Mouse (Mus musculus): ENCODE results near the gene Lig4. TPM values are rescaled to one million over a fixed set of nuclear protein-coding genes. Genes with fewer than 3 reads are reported as not detected.

The Lig4 gene
- polyA plus RNA-seq, 1 experiment, result 9.6 TPM

GRCm38 (mm10) chr8:9935574-9935973 lies 41.9 kb downstream of the Lig4 start:
- TF ChIP-seq EP300 (IDR thresholded peaks at IDR 0.05; ENCODE audit: insufficient read depth, low read depth, low read length), result no peak
- no peak for TF ChIP-seq CTCF (IDR thresholded peaks at IDR 0.05; ENCODE audit: low read depth, low read length)
- TF ChIP-seq POLR2A (IDR thresholded peaks at IDR 0.05; ENCODE audit: insufficient read depth, low read length), result no peak

GRCm38 (mm10) chr8:9934891-9935565 lies 42.5 kb downstream of the Lig4 start:
- Histone ChIP-seq H3K36me3 (ENCODE audit: control insufficient read depth, insufficient read depth, low read length, poor library complexity, severe bottlenecking) (no peaks in the 10 kb centered on the region), H3K9ac (ENCODE audit: low read depth, poor library complexity, severe bottlenecking) (no peak overlapping the region), H3K4me1 (ENCODE audit: control insufficient read depth, insufficient read depth, low read length) (no peaks in the 10 kb centered on the region), H3K9me3 (replicated peaks; ENCODE audit: control insufficient read depth, insufficient read depth, low read length, poor library complexity, severe bottlenecking) (no peaks in the 10 kb centered on the region), H3K4me3 (ENCODE audit: low read depth, low read length) (no peak overlapping the region), H3K27me3 (ENCODE audit: control insufficient read depth, insufficient read depth, low read length, poor library complexity, severe bottlenecking) (no peaks in the 10 kb centered on the region), H3K27ac (ENCODE audit: insufficient read depth, low read length) (no peak overlapping the region)
- TF ChIP-seq CTCF (IDR thresholded peaks at IDR 0.05; ENCODE audit: low read depth, low read length) (no peak), POLR2A (IDR thresholded peaks at IDR 0.05; ENCODE audit: insufficient read depth, low read length) (no peak), EP300 (IDR thresholded peaks at IDR 0.05; ENCODE audit: insufficient read depth, low read depth, low read length) (no peak)

More at GRCm38 (mm10) chr8:9935574-9935973, 41.9 kb downstream of the Lig4 start:
- no peaks in the 10 kb centered on the region for H3K9me3 ChIP-seq (replicated peaks; ENCODE audit: control insufficient read depth, insufficient read depth, low read length, poor library complexity, severe bottlenecking)
- H3K27ac ChIP-seq (ENCODE audit: insufficient read depth, low read length), result no peak overlapping the region
- H3K4me3 ChIP-seq (ENCODE audit: low read depth, low read length), result no peak overlapping the region
- no peaks in the 10 kb centered on the region for H3K4me1 ChIP-seq (ENCODE audit: control insufficient read depth, insufficient read depth, low read length)
- H3K36me3 ChIP-seq (ENCODE audit: control insufficient read depth, insufficient read depth, low read length, poor library complexity, severe bottlenecking), result no peaks in the 10 kb centered on the region
- no peak overlapping the region for H3K9ac ChIP-seq (ENCODE audit: low read depth, poor library complexity, severe bottlenecking)
- no peaks in the 10 kb centered on the region for H3K27me3 ChIP-seq (ENCODE audit: control insufficient read depth, insufficient read depth, low read length, poor library complexity, severe bottlenecking)

- no peaks in the 10 kb centered on the region for H3K4me1 ChIP-seq (ENCODE audit: control insufficient read depth, insufficient read depth, low read length)
- no peaks in the 10 kb centered on the region for H3K9me3 ChIP-seq (replicated peaks; ENCODE audit: control insufficient read depth, insufficient read depth, low read length, poor library complexity, severe bottlenecking)
- no peak overlapping the region for H3K27ac ChIP-seq (ENCODE audit: insufficient read depth, low read length)
- no peak for TF ChIP-seq CTCF (IDR thresholded peaks at IDR 0.05; ENCODE audit: low read depth, low read length)
- no peak for TF ChIP-seq POLR2A (IDR thresholded peaks at IDR 0.05; ENCODE audit: insufficient read depth, low read length)
- TF ChIP-seq EP300 (IDR thresholded peaks at IDR 0.05; ENCODE audit: insufficient read depth, low read depth, low read length), result no peak
- no peak overlapping the region for H3K4me3 ChIP-seq (ENCODE audit: low read depth, low read length)
- no peaks in the 10 kb centered on the region for H3K36me3 ChIP-seq (ENCODE audit: control insufficient read depth, insufficient read depth, low read length, poor library complexity, severe bottlenecking)
- no peaks in the 10 kb centered on the region for H3K27me3 ChIP-seq (ENCODE audit: control insufficient read depth, insufficient read depth, low read length, poor library complexity, severe bottlenecking)
- H3K9ac ChIP-seq (ENCODE audit: low read depth, poor library complexity, severe bottlenecking), result no peak overlapping the region
Observed at GRCm38 (mm10) chr8:9932711-9933110, 44.8 kb downstream of the Lig4 start.

- TF ChIP-seq CTCF (IDR thresholded peaks at IDR 0.05; ENCODE audit: low read depth, low read length) (no peak), POLR2A (IDR thresholded peaks at IDR 0.05; ENCODE audit: insufficient read depth, low read length) (no peak), EP300 (IDR thresholded peaks at IDR 0.05; ENCODE audit: insufficient read depth, low read depth, low read length) (no peak)
- H3K36me3 ChIP-seq (ENCODE audit: control insufficient read depth, insufficient read depth, low read length, poor library complexity, severe bottlenecking), result no peaks in the 10 kb centered on the region
- no peaks in the 10 kb centered on the region for H3K27me3 ChIP-seq (ENCODE audit: control insufficient read depth, insufficient read depth, low read length, poor library complexity, severe bottlenecking)
- no peak overlapping the region for H3K9ac ChIP-seq (ENCODE audit: low read depth, poor library complexity, severe bottlenecking)
- H3K4me3 ChIP-seq (ENCODE audit: low read depth, low read length), result no peak overlapping the region
- H3K9me3 ChIP-seq (replicated peaks; ENCODE audit: control insufficient read depth, insufficient read depth, low read length, poor library complexity, severe bottlenecking), result no peaks in the 10 kb centered on the region
- no peak overlapping the region for H3K27ac ChIP-seq (ENCODE audit: insufficient read depth, low read length)
- no peaks in the 10 kb centered on the region for H3K4me1 ChIP-seq (ENCODE audit: control insufficient read depth, insufficient read depth, low read length)
Observed at GRCm38 (mm10) chr8:9929746-9930445, 47.6 kb downstream of the Lig4 start.

Other genes with a start within 250 kb of the Lig4 start
- gene Fam155a, start 206.5 kb downstream of the Lig4 start, polyA plus RNA-seq (2011; ENCODE audit: insufficient read depth, insufficient read length, low read depth, missing spikeins), result not detected in 2 replicates
- gene Gm10217, start 113.4 kb downstream of the Lig4 start, polyA plus RNA-seq (2011; ENCODE audit: insufficient read depth, insufficient read length, low read depth, missing spikeins), result not detected in 2 replicates
- gene Abhd13, start within 50 bp of the Lig4 start, polyA plus RNA-seq (2011; ENCODE audit: insufficient read depth, insufficient read length, low read depth, missing spikeins), result 20.1 and 20.7 TPM in 2 replicates
- gene Tnfsf13b, start 28.8 kb upstream of the Lig4 start, polyA plus RNA-seq (2011; ENCODE audit: insufficient read depth, insufficient read length, low read depth, missing spikeins), result 0.37 TPM in 1 of 2 replicates, not detected in the other
- gene Myo16, start 176.2 kb upstream of the Lig4 start, polyA plus RNA-seq (2011; ENCODE audit: insufficient read depth, insufficient read length, low read depth, missing spikeins), result not detected in 2 replicates